Mouse (Mus musculus) MEL (cell line): Measurements from ENCODE around the gene Lonp1. TPM values are rescaled to one million over a fixed set of nuclear protein-coding genes. Genes with fewer than 3 reads are reported as not detected.
A peak's percentile ranks its signal among the peaks of the same experiment; 100 is the strongest.

Experiments used
- DNase-seq: peaks from one replicate; pipeline ENCODE4 v3.0.0; 2011; ENCODE audit warnings: low read depth, low spot score
- H3K27ac ChIP-seq: 2 replicates; pipeline ENCODE4 v1.5.1; 2012; ENCODE audit warnings: low read depth, mild to moderate bottlenecking, control low read depth, low read length, moderate library complexity; ENCODE audit not compliant: control insufficient read depth
- H3K27me3 ChIP-seq, 2 experiments: fragments of 150-350 bp in 1 of 2; sonication (generic) in 1 of 2; 2 replicates each; pipeline ENCODE4 v1.6.1; 2012; ENCODE audit warnings: low read length in 2 of 2, mild to moderate bottlenecking in 2 of 2, improper control_type of control experiment in 1 of 2, moderate library complexity in 1 of 2; ENCODE audit not compliant: insufficient read depth in 2 of 2, control insufficient read depth in 1 of 2
- H3K36me3 ChIP-seq, 2 experiments: 2 replicates each; pipeline ENCODE4 v1.6.1; 2012 to 2014; ENCODE audit warnings: low read length in 2 of 2, improper control_type of control experiment in 1 of 2, inconsistent platforms in 1 of 2, mild to moderate bottlenecking in 1 of 2; ENCODE audit not compliant: insufficient read depth in 2 of 2, control insufficient read depth in 1 of 2
- H3K4me1 ChIP-seq, 2 experiments: fragments of 150-350 bp in 1 of 2; sonication (generic) in 1 of 2; 2 replicates each; pipeline ENCODE4 v1.6.1; 2012; ENCODE audit warnings: low read length in 2 of 2, improper control_type of control experiment in 1 of 2, mild to moderate bottlenecking in 1 of 2; ENCODE audit not compliant: insufficient read depth in 2 of 2, control insufficient read depth in 1 of 2
- H3K4me3 ChIP-seq, 2 experiments: fragments of 150-350 bp in 1 of 2; sonication (generic) in 1 of 2; 2 replicates each; pipeline ENCODE4 v1.5.1; 2012; ENCODE audit warnings: low read depth in 2 of 2, low read length in 2 of 2, mild to moderate bottlenecking in 2 of 2, moderate library complexity in 2 of 2, control low read depth in 1 of 2, improper control_type of control experiment in 1 of 2; ENCODE audit not compliant: control insufficient read depth in 1 of 2, insufficient read depth in 1 of 2
- H3K79me2 ChIP-seq: 2 replicates; pipeline ENCODE4 v1.6.1; 2012; ENCODE audit warnings: mild to moderate bottlenecking, low read length, moderate library complexity; ENCODE audit not compliant: control insufficient read depth, poor library complexity, insufficient read depth
- H3K9ac ChIP-seq: 2 replicates; pipeline ENCODE4 v1.6.1; 2012; ENCODE audit warnings: low read depth, mild to moderate bottlenecking, control low read depth, low read length, moderate library complexity; ENCODE audit not compliant: control insufficient read depth, poor library complexity, severe bottlenecking
- H3K9me3 ChIP-seq: fragments of 150-350 bp; sonication (generic); replicated peaks from 2 replicates; pipeline ENCODE4 v1.6.1; 2012; ENCODE audit warnings: mild to moderate bottlenecking, low read length, improper control_type of control experiment, moderate library complexity; ENCODE audit not compliant: insufficient read depth
- BHLHE40 ChIP-seq: IDR thresholded peaks from 2 replicates; pipeline ENCODE4 v1.6.1; 2012; ENCODE audit warnings: low read depth, mild to moderate bottlenecking, inconsistent platforms, low read length, improper control_type of control experiment, borderline replicate concordance
- CHD1 ChIP-seq: IDR thresholded peaks from 2 replicates; pipeline ENCODE4 v1.6.1; 2012; ENCODE audit warnings: low read depth, mild to moderate bottlenecking, inconsistent platforms, low read length, improper control_type of control experiment
- E2F4 ChIP-seq: IDR thresholded peaks from 2 replicates; pipeline ENCODE4 v1.6.1; 2011; ENCODE audit warnings: low read depth, low read length, improper control_type of control experiment, borderline replicate concordance
- ETS1 ChIP-seq: IDR thresholded peaks from 2 replicates; pipeline ENCODE4 v1.6.1; 2012; ENCODE audit warnings: low read depth, mild to moderate bottlenecking, inconsistent platforms, low read length, improper control_type of control experiment, moderate library complexity
- GATA1 ChIP-seq: IDR thresholded peaks from 2 replicates; pipeline ENCODE4 v1.6.1; 2011; ENCODE audit warnings: low read depth, low read length, improper control_type of control experiment
- HCFC1 ChIP-seq: IDR thresholded peaks from 2 replicates; pipeline ENCODE4 v1.6.1; 2012; ENCODE audit warnings: low read depth, mild to moderate bottlenecking, inconsistent platforms, low read length, improper control_type of control experiment, moderate library complexity
- JUND ChIP-seq: IDR thresholded peaks from 2 replicates; pipeline ENCODE4 v1.6.1; 2011; ENCODE audit warnings: low read depth, mild to moderate bottlenecking, improper control_type of control experiment, low read length
- MEF2A ChIP-seq: IDR thresholded peaks from 2 replicates; pipeline ENCODE4 v1.6.1; 2014; ENCODE audit warnings: low read depth, mild to moderate bottlenecking, inconsistent platforms, low read length, improper control_type of control experiment; ENCODE audit not compliant: poor library complexity, insufficient replicate concordance, severe bottlenecking; ENCODE audit errors: extremely low read depth
- MXI1 ChIP-seq: IDR thresholded peaks from 2 replicates; pipeline ENCODE4 v1.6.1; 2011; ENCODE audit warnings: mild to moderate bottlenecking, low read depth, low read length, improper control_type of control experiment
- MYB ChIP-seq: IDR thresholded peaks from 2 replicates; pipeline ENCODE4 v1.6.1; 2011; ENCODE audit warnings: mild to moderate bottlenecking, low read depth, low read length, improper control_type of control experiment
- RAD21 ChIP-seq: IDR thresholded peaks from 2 replicates; pipeline ENCODE4 v1.6.1; 2011; ENCODE audit warnings: mild to moderate bottlenecking, low read depth, low read length, improper control_type of control experiment
- TBP ChIP-seq: IDR thresholded peaks from 2 replicates; pipeline ENCODE4 v1.8.0; 2011; ENCODE audit warnings: low read depth, low read length, improper control_type of control experiment
- UBTF ChIP-seq: IDR thresholded peaks from 2 replicates; pipeline ENCODE4 v1.6.1; 2012; ENCODE audit warnings: low read depth, mild to moderate bottlenecking, inconsistent platforms, low read length, improper control_type of control experiment, moderate library complexity, borderline replicate concordance; ENCODE audit not compliant: insufficient read depth
- USF2 ChIP-seq, 2 experiments: IDR thresholded peaks; 2 replicates each; pipeline ENCODE4 v1.6.1; 2011 to 2012; ENCODE audit warnings: improper control_type of control experiment in 2 of 2, low read length in 2 of 2, borderline replicate concordance in 1 of 2, inconsistent platforms in 1 of 2, low read depth in 1 of 2, mild to moderate bottlenecking in 1 of 2; ENCODE audit not compliant: insufficient read depth in 1 of 2
- ZKSCAN1 ChIP-seq: IDR thresholded peaks from 2 replicates; pipeline ENCODE4 v1.6.1; 2012; ENCODE audit warnings: low read depth, mild to moderate bottlenecking, inconsistent platforms, low read length, improper control_type of control experiment, moderate library complexity
- ZNF384 ChIP-seq: IDR thresholded peaks from 2 replicates; pipeline ENCODE4 v1.6.1; 2012; ENCODE audit warnings: low read depth, mild to moderate bottlenecking, inconsistent platforms, low read length, improper control_type of control experiment
- polyA plus RNA-seq, 2 experiments: library from polyadenylated mRNA; stranded (reverse) in 1 of 2; unstranded in 1 of 2; fragments of >175 nt in 1 of 2; fragments of >200 nt in 1 of 2; gene quantifications; 2 replicates each; pipeline versions ENCODE4 v1.2.1 to v1.2.4; 2012; ENCODE audit warnings: low replicate concordance in 2 of 2, low read depth in 1 of 2; ENCODE audit not compliant: insufficient read length in 2 of 2, insufficient read depth in 1 of 2, missing spikeins in 1 of 2
- total RNA-seq: library from RNA; depleted of rRNA; stranded (reverse); fragments of 300-350 nt; gene quantifications from 2 replicates; pipeline ENCODE4 v1.2.3, GENCODE M21; 2012

The Lonp1 gene
- total and polyA plus RNA-seq, 3 experiments, result 162 to 296 (median 197) TPM

- TF ChIP-seq USF2 (IDR thresholded peaks at IDR 0.05; ENCODE audit: borderline replicate concordance in 1 of 2, insufficient read depth in 1 of 2, low read depth in 1 of 2, low read length in 2 of 2) (no peak), HCFC1 (peak; percentile 86)
These were observed 42.2 kb downstream of the Lonp1 start, which contains the start of the genes Safb2 and Safb (continued) for GRCm38 (mm10) chr17:56584257-56585130.

GRCm38 (mm10) chr17:56583611-56584256 lies 43.0 kb downstream of the Lonp1 start:
- peak overlapping the region; percentile 95 for H3K27ac ChIP-seq
- no peaks in the 10 kb centered on the region for H3K27me3 ChIP-seq
- peaks cover 91% of the 10 kb centered on the region for H3K79me2 ChIP-seq
- H3K4me3 ChIP-seq, result peak overlapping the region; percentile 80 to 85
- H3K9me3 ChIP-seq, result no peaks in the 10 kb centered on the region
- DNase-seq, result peak; percentile 70
- H3K36me3 ChIP-seq, result peaks cover 25 to 28% of the 10 kb centered on the region in 2 experiments
- TF ChIP-seq E2F4 (0 out of 2 replicates have a peak, but pooled peaks have one; percentile 33), RAD21 (no peak), MYB (no peak), UBTF (no peak), HCFC1 (no peak), MEF2A (no peak), CHD1 (peak; percentile 71; the same call in 1 of the 2 replicates), ZKSCAN1 (no peak), GATA1 (peak; percentile 38; the same call in 1 of the 2 replicates), ZNF384 (no peak), JUND (no peak), BHLHE40 (no peak)
- TF ChIP-seq, all 39 proteins: peak for 3
- Histone ChIP-seq H3K9ac (peak overlapping the region; percentile 96), H3K4me1 (peaks cover 12 to 31% of the 10 kb centered on the region in 2 experiments; a peak in 3 of 4 replicates)

- Histone ChIP-seq H3K4me3 (peak overlapping the region; percentile 80 to 85), H3K9ac (peak overlapping the region; percentile 96), H3K27ac (peak overlapping the region; percentile 95), H3K79me2 (peaks cover 87% of the 10 kb centered on the region), H3K27me3 (no peaks in the 10 kb centered on the region), H3K36me3 (peaks cover 28 to 29% of the 10 kb centered on the region in 2 experiments), H3K9me3 (no peaks in the 10 kb centered on the region), H3K4me1 (peaks cover 12 to 31% of the 10 kb centered on the region in 2 experiments; a peak in 3 of 4 replicates)
- peak; percentile 52 for DNase-seq
- 0 out of 2 replicates have a peak, but pooled peaks have one; percentile 4 for TF ChIP-seq HCFC1
- TF ChIP-seq TBP, result no peak
- TF ChIP-seq ETS1, result 0 out of 2 replicates have a peak, but pooled peaks have one; percentile 10
- no peak for TF ChIP-seq MXI1
These were observed 43.6 kb downstream of the Lonp1 start for GRCm38 (mm10) chr17:56583071-56583470.
